Mouse (Mus musculus) liver, postnatal 0 days (tissue): ENCODE data around the gene Tshz2.

Source experiments
- CTCF ChIP-seq: sonication (generic); IDR thresholded peaks from 2 replicates; pipeline ENCODE4 v1.5.1; 2016; ENCODE audit warnings: antibody characterized with exemption, low read depth
- EP300 ChIP-seq: IDR thresholded peaks from 2 replicates; pipeline ENCODE4 v1.6.1; 2016; ENCODE audit warnings: antibody characterized with exemption, low read depth, mild to moderate bottlenecking

GRCm38 (mm10) chr2:170110306-170110705 is 477.5 kb downstream of the Tshz2 start:
- no peak for TF ChIP-seq CTCF
- TF ChIP-seq EP300: no peak
